Mouse (Mus musculus) spleen, embryonic (tissue): Measurements from ENCODE around the gene Mmel1.

Source experiments
- CTCF ChIA-PET: fragments of 350-600 bp; sonication (Branson Sonifier 250); formaldehyde crosslinking; loops from one replicate; lab custom pipeline; 2022; lab: Charles Lee

The Mmel1 gene

GRCm38 (mm10) chr4:154864271-154864771 is 5.1 kb upstream of the Mmel1 start:
- CTCF ChIA-PET: interaction anchor here (0.6 to 1.0 kb wide), 2 partner anchors 14 to 100 kb away, joined by 3 read pairs; no protein-coding TSS in a partner anchor

GRCm38 (mm10) chr4:154864961-154865760 is 4.2 kb upstream of the Mmel1 start:
- CTCF ChIA-PET: interaction anchor here (0.6 to 1.0 kb wide), 2 partner anchors 13 to 201 kb away, joined by 3 read pairs; no protein-coding TSS in a partner anchor

DNA sequence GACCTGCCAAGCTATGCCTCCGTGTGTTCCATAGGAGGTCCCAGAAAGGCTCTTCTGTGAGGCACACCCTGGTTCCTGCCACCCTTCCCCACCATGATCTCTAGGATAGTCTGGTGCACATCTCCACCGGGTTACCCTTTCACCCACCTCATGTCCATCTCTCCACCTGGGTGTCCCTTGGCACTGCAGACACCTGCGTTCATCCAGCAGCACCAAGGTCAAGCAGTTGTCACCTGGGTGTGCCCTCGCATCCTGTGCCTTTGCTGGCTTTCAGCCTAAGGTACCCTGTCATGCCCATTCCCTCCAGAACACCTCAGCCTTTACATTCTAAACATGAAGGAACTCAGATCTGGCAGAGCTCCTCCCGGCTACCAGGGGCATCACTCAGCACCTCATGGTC is 3.0 kb upstream of the Mmel1 start:
- CTCF ChIA-PET: no interaction called here

GRCm38 (mm10) chr4:154867257-154867656 is 2.1 kb upstream of the Mmel1 start:
- CTCF ChIA-PET: no interaction called here

DNA sequence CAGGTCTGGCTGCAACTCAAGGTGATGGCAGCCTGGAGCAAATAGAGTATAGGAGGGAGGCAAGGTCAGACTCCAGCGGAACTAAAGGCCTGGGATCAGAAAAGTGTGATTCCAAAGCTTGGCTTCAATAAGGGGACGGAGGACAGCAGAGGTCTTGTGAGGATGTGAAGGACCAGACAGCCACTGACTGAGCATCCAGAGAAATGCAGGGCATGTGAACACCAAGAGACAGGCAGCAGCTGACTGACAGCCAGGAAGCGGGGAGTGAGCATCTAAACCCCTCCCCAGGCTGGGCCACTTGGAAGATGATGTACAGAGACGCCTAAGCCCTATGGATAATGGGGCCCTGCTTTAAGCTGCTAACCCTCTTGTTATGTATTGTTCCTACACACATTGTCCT is 1.3 kb downstream of the Mmel1 start:
- CTCF ChIA-PET: no interaction called here

DNA sequence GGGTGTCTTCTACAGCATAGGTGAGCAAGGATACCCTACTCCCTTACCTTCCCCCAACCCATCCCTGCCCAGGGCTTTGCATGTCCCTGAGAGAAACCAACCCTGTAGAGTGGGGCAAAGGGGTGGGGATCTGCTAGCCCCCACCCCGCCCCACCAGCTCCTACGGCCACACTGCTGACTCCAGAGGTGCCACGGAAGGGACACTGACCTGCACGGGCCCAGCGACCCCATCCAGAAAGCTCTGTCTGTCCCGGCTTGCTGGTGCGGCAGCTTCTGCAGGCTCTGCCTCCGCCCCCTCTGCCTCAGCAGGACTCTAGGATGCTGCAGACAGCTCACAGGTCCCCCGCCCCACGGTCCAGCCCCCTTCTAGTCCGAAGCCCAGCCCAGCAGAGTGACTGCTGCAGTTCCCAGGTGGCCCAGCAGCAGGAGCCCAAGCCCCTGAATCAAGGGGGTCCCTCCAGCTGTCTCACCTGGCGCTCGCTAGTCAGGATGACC is 2.4 kb downstream of the Mmel1 start:
- CTCF ChIA-PET: interaction anchor here (0.6 kb wide), 1 partner anchor 477 kb away, joined by 5 read pairs; no protein-coding TSS in a partner anchor

DNA sequence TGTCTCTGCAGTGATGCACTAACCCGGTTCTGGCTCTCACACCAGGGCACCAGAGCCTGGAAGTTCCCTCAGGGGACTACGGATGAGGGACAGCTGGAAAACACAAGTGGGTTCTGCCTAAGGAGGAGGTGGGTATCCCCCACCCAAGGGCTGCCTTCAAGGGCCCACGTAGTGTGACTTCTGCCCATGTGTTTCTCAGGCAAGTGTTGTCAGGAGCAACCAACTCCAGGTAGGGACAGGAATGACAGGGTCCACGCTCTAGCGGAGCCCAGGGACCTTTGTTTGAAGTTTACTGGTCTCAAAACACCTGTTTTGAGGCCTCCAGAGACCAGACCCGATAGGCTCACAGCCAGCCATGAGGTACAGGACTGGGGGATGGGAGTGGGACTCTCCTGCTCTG is 3.8 kb downstream of the Mmel1 start:
- CTCF ChIA-PET: no interaction called here

DNA sequence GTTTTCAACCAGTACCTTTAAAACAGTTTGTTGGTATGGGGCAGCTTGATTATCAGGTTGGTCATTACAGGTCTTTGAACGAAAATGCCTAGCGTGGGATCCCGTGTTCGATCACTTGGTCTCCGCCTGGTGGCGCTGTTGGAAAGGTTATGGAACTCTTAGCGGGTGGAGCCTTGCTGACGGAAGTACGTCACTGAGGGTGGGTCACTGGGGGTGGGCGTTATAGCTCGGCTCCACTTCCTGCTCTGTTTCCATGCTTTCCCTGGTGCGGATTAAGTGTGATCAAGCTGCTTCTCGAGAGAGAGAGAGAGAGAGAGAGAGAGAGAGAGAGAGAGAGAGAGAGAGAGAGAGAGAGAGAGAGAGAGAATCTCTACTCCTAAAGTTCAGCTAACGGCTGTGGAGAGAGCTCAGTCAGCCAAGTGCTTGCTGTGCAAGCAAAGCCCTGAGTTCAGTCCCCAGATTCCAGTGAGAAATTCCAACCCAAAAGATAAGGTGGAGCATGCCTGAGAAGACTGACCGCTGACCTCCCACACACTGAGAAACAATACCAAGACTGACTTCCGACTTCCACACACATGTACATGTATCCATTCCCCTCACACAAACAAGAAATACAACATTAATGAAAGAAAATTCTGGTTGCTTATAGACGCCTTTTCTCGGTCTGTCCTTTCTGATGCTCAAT is 8.6 kb downstream of the Mmel1 start:
- CTCF ChIA-PET: interaction anchor here (0.6 to 1.3 kb wide), 7 partner anchors 13 to 956 kb away, joined by 3 to 5 read pairs (median 3); no protein-coding TSS in a partner anchor

- CTCF ChIA-PET: interaction anchor here (0.6 kb wide), 1 partner anchor 27 kb away, joined by 4 read pairs; no protein-coding TSS in a partner anchor
These were observed 11.3 kb downstream of the Mmel1 start for GRCm38 (mm10) chr4:154880730-154881129.

GRCm38 (mm10) chr4:154882014-154882659 is 12.8 kb downstream of the Mmel1 start:
- CTCF ChIA-PET: interaction anchor here (0.7 to 0.8 kb wide), 2 partner anchors 65 to 1115 kb away, joined by 3 to 8 read pairs; no protein-coding TSS in a partner anchor

DNA sequence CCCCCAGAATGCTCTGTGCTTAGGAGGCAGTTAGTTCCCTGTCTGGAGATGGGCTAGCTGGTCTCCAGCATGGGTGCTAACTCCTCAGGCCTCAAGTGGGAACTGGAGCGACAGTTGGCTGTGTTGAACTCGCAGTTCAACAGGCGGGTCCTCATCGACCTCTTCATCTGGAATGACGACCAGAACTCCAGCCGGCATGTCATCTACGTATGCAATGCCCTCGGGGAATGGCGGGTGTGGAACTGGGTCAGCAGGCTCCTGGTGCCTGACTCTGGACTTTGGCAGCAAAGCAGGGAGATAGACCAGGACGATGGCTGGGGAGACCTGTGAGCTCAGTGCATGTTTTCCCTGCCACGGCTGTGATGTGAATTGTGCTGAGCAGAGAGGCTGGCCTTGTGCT is 16.0 kb downstream of the Mmel1 start:
- CTCF ChIA-PET: interaction anchor here (0.6 kb wide), 1 partner anchor 371 kb away, joined by 4 read pairs; no protein-coding TSS in a partner anchor

DNA sequence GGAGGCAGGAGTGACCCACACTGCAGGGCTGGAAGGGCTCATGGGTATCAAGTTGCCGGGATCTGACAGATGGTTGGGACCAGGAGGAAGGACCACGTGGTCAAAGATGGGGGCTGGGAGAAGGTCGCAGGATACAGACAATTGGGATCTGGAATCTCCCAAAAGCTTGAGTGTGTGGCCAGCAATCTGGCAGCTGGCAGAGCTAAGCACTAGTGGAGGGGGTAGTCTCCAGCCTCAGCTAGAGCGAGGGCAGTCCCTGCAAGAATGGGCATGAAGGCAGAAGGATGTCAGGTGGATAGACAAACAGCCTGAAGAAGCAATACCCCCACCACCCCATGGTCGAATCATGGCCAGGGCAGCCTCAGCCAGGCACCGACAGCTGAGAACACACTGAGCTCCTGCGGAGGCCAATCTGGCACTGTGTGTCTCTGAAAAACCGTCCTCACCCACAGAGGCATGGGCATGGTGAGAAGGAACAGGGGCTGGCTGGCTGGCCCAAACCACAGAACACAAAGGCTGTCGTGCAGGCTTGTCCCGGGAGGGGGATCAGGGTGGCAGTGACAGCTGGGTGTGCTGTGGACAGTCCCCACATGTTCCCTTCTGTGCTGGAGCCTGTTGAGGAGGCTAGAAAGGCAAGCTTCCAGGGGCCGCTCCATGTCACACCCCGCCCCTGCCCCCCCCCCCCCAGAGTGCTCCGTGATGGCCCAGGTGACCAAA is 17.6 kb downstream of the Mmel1 start:
- CTCF ChIA-PET: no interaction called here

DNA sequence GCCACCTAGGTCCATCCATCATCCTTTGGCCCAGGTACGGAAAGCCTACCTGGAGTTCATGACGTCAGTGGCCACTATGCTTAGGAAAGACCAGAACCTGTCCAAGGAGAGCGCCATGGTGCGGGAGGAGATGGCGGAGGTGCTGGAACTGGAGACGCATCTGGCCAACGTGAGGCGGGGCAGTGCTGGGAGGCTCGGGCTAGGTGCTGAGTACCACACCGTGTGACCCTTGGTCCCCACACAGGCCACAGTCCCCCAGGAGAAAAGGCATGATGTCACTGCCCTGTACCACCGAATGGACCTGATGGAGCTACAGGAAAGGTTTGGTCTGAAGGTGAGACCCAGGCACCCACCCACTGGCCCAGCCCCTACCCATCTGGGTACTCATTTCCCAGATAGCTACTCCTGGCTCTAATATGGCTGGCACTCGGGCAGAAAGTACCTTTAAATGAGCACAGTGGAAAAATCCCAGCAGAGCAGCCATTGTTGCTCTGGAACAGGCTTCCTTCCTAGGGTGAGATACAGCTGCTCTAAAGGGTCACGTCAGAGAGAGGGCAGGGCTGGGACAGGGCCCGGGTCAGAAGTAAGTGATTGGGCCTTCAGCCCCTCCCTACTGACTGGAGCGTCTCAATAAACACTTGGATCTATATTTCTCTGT is 18.3 kb downstream of the Mmel1 start:
- CTCF ChIA-PET: no interaction called here

- CTCF ChIA-PET: no interaction called here
These were observed 21.5 kb downstream of the Mmel1 start for GRCm38 (mm10) chr4:154890887-154891286.

GRCm38 (mm10) chr4:154895549-154895948 is 26.2 kb downstream of the Mmel1 start:
- CTCF ChIA-PET: interaction anchor here (0.6 to 0.7 kb wide), 3 partner anchors 43 to 598 kb away, joined by 3 to 4 read pairs (median 3); no protein-coding TSS in a partner anchor

GRCm38 (mm10) chr4:154897676-154898465 is 28.5 kb downstream of the Mmel1 start:
- CTCF ChIA-PET: interaction anchor here (0.9 kb wide), 1 partner anchor 15 kb away, joined by 4 read pairs; no protein-coding TSS in a partner anchor

- CTCF ChIA-PET: no interaction called here
These were observed 29.4 kb downstream of the Mmel1 start, which contains the start of gene Fam213b for GRCm38 (mm10) chr4:154898506-154899446. Gene Fam213b, minus strand, starts transcription at chr4:154899135.

DNA sequence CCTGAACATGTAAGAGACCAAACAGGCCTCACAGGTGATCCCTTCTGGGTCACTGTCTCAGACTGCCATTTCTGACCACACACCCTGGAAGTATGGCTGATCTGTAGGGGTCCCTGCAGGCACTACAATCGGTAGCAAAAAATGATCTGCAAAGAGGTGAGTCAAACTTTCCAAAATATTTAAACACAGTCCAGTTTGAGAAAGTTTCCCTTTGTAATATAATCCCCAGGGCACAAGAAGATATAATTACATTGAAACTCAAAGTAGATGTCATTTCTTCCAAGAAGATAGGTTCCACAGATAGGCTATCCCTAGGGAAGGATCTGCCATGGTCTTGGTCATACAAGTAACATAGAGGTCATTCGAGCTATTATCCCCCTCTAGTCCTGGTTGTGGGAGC is 33.0 kb downstream of the Mmel1 start:
- CTCF ChIA-PET: no interaction called here
